Mouse (Mus musculus) gonadal fat pad, adult 2 months (tissue): ENCODE measurements around the gene Ubac2. TPM values are rescaled to one million over a fixed set of nuclear protein-coding genes. Genes with fewer than 3 reads are reported as not detected.

Experiments used
- DNase-seq: peaks from one replicate; pipeline ENCODE4 v3.0.0-alpha.2; 2012; ENCODE audit warnings: low read depth
- polyA plus RNA-seq: library from polyadenylated mRNA; depleted of rRNA; stranded (reverse); fragments of >200 nt; gene quantifications from 2 replicates; pipeline ENCODE4 v1.2.3, GENCODE M21; 2012

Ubac2 gene
- polyA plus RNA-seq, 1 experiment, result 70.0 TPM

DNA sequence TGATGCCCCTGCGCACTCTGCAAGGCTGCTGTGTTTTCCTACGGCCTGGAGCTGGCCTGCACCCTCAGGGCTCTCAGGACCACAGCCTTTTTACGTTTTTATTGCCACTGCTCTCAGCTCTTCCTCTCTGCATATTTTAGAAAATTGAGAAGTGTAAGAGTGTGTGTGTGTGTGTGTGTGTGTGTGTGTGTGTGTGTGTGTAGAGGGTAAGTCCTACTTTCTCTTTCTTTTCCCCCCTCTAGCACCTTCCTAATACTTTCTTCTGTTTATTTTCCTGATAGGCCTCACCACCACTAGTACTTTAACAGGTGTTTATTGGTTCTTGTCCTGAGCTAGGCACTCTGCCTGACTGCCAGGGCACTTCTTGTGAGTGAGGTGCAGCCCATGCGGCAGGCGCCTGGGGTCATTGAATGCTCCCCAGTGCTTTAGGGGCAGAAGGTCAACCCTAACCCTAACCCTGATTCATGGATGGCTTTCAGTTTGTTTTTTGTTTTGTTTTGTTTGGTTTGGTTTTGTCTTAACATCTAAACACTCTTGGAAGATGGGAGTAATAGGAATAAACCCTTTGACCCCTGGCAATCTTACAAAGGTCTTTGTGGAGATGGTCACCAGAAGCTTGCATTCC, 16.2 kb downstream of the Ubac2 start:
- DNase-seq, result no peak

GRCm38 (mm10) chr14:121895316-121895715, 16.9 kb downstream of the Ubac2 start:
- no peak for DNase-seq

GRCm38 (mm10) chr14:121896126-121897090, 18.0 kb downstream of the Ubac2 start:
- no peak for DNase-seq

GRCm38 (mm10) chr14:121897773-121898172, 19.4 kb downstream of the Ubac2 start:
- no peak for DNase-seq

- DNase-seq, result no peak
These were observed 20.1 kb downstream of the Ubac2 start for GRCm38 (mm10) chr14:121898509-121898908.

DNA sequence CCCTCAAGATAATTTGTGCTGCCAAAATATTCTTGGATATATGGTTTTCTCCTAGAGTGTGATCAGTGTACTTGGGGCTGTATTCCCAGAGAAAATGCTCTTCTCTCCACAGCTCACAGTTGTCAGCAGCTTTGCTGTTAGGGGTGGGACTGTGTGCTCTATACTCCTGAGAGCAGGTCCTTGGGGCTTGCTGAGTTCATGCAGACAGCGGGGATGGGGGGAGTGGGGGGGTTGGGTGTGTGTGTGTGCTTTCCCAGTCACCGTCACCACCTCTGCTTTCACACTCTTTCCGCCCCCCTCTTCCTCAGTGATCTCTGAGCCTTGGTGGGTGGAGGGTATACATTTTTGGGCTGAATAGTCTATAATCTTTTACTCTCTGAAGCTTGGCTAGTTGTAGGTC, 20.7 kb downstream of the Ubac2 start:
- DNase-seq, result no peak

DNA sequence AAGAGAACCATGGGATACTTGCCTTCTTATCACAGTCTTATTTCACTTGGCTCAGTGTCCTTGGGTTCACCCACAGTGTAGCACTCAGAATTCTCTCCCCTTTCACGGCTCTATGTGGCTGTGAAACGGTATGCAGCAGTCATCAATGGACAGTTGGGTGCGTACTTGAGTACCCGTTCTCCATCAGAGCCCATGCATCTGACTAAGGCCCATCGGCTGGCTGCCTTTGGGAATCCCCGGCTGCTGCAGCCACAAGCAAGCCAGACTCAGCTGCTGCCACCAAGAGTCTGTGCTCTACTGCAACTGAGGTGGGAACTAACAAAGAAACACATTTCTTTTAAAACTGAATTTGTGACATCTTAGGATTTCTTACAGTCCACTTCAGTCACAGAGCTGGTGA, 23.1 kb downstream of the Ubac2 start:
- DNase-seq, result no peak

- no peak for DNase-seq
These were observed 25.0 kb downstream of the Ubac2 start for GRCm38 (mm10) chr14:121903381-121903876.

DNA sequence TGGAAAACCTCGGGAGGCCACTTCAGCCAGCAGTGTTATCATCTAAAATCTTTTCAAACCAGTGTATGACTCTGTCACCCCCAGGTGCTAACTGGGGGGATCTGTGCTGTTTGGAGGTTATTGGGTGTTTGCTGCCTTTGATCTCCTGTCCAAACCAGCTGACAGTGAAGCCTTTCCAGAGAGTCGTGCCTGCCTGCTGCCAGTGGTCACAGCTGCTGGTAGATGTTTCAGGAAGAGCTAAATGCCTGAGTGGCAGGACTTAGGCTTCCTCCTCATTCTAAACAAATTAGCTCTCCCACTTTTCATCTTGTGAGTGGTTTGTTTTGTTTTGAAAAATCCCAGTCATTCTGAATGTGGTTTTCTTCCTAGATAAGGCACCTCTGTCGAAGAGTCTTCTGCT, 26.3 kb downstream of the Ubac2 start:
- no peak for DNase-seq

GRCm38 (mm10) chr14:121906341-121906991, 28.0 kb downstream of the Ubac2 start:
- DNase-seq, result no peak

- DNase-seq, result no peak
These were observed 28.7 kb downstream of the Ubac2 start for GRCm38 (mm10) chr14:121906992-121907681.

GRCm38 (mm10) chr14:121909868-121910267, 31.4 kb downstream of the Ubac2 start:
- no peak for DNase-seq

- DNase-seq, result no peak
These were observed 34.1 kb downstream of the Ubac2 start for GRCm38 (mm10) chr14:121912501-121912900.

- no peak for DNase-seq
These were observed 36.7 kb downstream of the Ubac2 start for GRCm38 (mm10) chr14:121915143-121915542.

DNA sequence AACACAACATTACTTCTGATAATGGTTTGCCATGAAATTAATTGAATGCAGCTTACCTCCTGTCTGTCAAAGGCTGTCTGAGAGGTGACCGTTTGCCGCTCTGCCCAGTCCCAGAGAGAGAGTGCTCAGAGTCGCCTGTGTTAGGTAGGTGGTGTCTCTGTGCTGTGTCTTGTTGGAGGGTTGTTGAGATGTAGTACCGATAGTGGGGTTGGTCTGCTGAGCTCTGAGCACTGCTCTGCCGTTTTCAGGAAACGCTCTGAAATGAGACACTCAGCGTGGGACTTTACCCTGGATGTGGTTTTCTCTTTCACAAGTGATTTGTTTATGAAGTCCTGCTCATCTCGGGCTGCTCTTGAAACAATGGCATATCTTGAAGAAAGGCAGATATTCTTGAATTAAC, 37.2 kb downstream of the Ubac2 start, which contains the start of gene Gpr18:
Gene Gpr18, minus strand, starts transcription at position 161 of the 400 bp plus-strand sequence.
- no peak for DNase-seq

- DNase-seq, result no peak
These were observed 38.1 kb downstream of the Ubac2 start for GRCm38 (mm10) chr14:121916311-121917094.

- DNase-seq, result no peak
These were observed 39.8 kb downstream of the Ubac2 start for GRCm38 (mm10) chr14:121918266-121918665.

- DNase-seq, result no peak
These were observed 41.3 kb downstream of the Ubac2 start for GRCm38 (mm10) chr14:121919752-121920151.

- DNase-seq, result no peak
These were observed 42.2 kb downstream of the Ubac2 start for GRCm38 (mm10) chr14:121920511-121921124.

DNA sequence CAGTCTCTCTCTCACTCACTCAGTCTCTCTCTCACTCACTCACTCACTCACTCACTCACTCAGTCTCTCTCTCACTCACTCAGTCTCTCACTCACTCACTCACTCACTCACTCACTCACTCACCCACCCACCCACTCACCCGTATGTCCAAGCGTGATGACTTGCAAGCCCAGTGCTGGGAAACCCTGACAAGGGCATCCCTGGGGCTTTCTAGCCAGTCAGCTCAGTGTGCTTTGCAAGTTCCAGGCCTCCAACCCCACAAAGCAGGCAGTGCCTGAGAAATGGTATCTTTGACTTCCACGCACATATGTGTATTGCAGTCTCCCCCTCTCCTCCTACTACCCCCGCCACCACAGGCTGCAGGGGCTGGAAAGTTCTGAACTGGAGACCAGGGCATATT, 43.6 kb downstream of the Ubac2 start:
- DNase-seq, result no peak
